Mouse (Mus musculus) midbrain, postnatal 0 days (tissue): ENCODE measurements at regions not wholly inside any gene's neighbourhood (a gene's known extent, or its start where the extent isn't known, plus 50 kb on each side); places are given as distances from the start of the nearest gene placed in this dataset.

Experiments used
- ATAC-seq: fragments of 200-750 bp; cut with Nextera tagmentation; 2 replicates; pipeline ENCODE4 v1.8.0; 2017; ENCODE audit warnings: moderate number of reproducible peaks, mild to moderate bottlenecking, moderate TSS enrichment, moderate library complexity; ENCODE audit not compliant: low FRiP score
- DNase-seq: peaks from one replicate; pipeline ENCODE4 v3.0.0-alpha.2; 2015; ENCODE audit warnings: low spot score
- H3K27ac ChIP-seq: fragments of 300-500 bp; sonication (generic); 2 replicates; pipeline ENCODE4 v1.5.1; 2014; ENCODE audit warnings: low read depth, mild to moderate bottlenecking, low read length, mixed read lengths
- H3K27me3 ChIP-seq: fragments of 300-500 bp; sonication (generic); 2 replicates; pipeline ENCODE4 v1.6.1; 2014; ENCODE audit warnings: low read length, control low read depth, mixed read lengths; ENCODE audit not compliant: insufficient read depth
- H3K36me3 ChIP-seq: fragments of 300-500 bp; sonication (generic); 2 replicates; pipeline ENCODE4 v1.6.1; 2014; ENCODE audit warnings: low read length, control low read depth, mixed read lengths; ENCODE audit not compliant: insufficient read depth
- H3K4me1 ChIP-seq: fragments of 300-500 bp; sonication (generic); 2 replicates; pipeline ENCODE4 v1.6.1; 2014; ENCODE audit warnings: mild to moderate bottlenecking, control low read depth, antibody characterized with exemption, low read length, mixed read lengths; ENCODE audit not compliant: insufficient read depth
- H3K4me2 ChIP-seq: fragments of 300-500 bp; sonication (generic); 2 replicates; pipeline ENCODE4 v1.6.1; 2014; ENCODE audit warnings: low read depth, mild to moderate bottlenecking, low read length, mixed read lengths; ENCODE audit not compliant: poor library complexity, severe bottlenecking
- H3K4me3 ChIP-seq: fragments of 300-500 bp; sonication (generic); 2 replicates; pipeline ENCODE4 v1.5.1; 2014; ENCODE audit warnings: low read depth, mild to moderate bottlenecking, low read length, moderate library complexity
- H3K9ac ChIP-seq: fragments of 300-500 bp; sonication (generic); replicated peaks from 2 replicates; pipeline ENCODE4 v1.6.1; 2014; ENCODE audit warnings: mild to moderate bottlenecking, low read length, moderate library complexity, mixed read lengths; ENCODE audit not compliant: poor library complexity, severe bottlenecking
- H3K9me3 ChIP-seq: fragments of 300-500 bp; sonication (generic); 2 replicates; pipeline ENCODE4 v1.6.1; 2016; ENCODE audit warnings: low read length, control low read depth
- CTCF ChIP-seq: IDR thresholded peaks from 2 replicates; pipeline ENCODE4 v1.5.1; 2016; ENCODE audit warnings: antibody characterized with exemption, mild to moderate bottlenecking
- WGBS: fragments of 180-500 bp; shearing (Covaris S2); extraction: QIAGEN DNeasy Blood & Tissue Kit; methylation state at CpG from one replicate; pipeline ENCODE4 v1.1.7; 2014; 5-methylcytosine and 5-hydroxymethylcytosine counted together

- TF ChIP-seq CTCF: no peak
- no peak for ATAC-seq
- H3K4me1 ChIP-seq: no peaks in the 10 kb centered on the region
- no peak for DNase-seq
- no peak overlapping the region for H3K4me3 ChIP-seq
- H3K27ac ChIP-seq: no peak overlapping the region
- no peak overlapping the region for H3K9ac ChIP-seq
- 0 out of 2 replicates have a peak, but pooled peaks cover 6% of the 10 kb centered on the region for H3K9me3 ChIP-seq
- WGBS: 96% methylated on average over 4 of the region's 4 CpGs
- no peaks in the 10 kb centered on the region for H3K27me3 ChIP-seq
- H3K36me3 ChIP-seq: no peaks in the 10 kb centered on the region
- H3K4me2 ChIP-seq: no peak overlapping the region
These were observed 130.6 kb upstream of the Nfe2l3 start for GRCm38 (mm10) chr6:51301831-51302230.

GRCm38 (mm10) chr6:51302240-51302639 is 130.2 kb upstream of the Nfe2l3 start:
- DNase-seq: no peak
- Histone ChIP-seq H3K27ac (no peak overlapping the region), H3K4me3 (no peak overlapping the region), H3K36me3 (no peaks in the 10 kb centered on the region), H3K9me3 (0 out of 2 replicates have a peak, but pooled peaks cover 6% of the 10 kb centered on the region), H3K4me1 (no peaks in the 10 kb centered on the region), H3K4me2 (no peak overlapping the region), H3K9ac (no peak overlapping the region), H3K27me3 (no peaks in the 10 kb centered on the region)
- ATAC-seq: no peak
- WGBS: 94% methylated on average over 7 of the region's 7 CpGs
- no peak for TF ChIP-seq CTCF

GRCm38 (mm10) chr6:51318341-51318740 is 114.1 kb upstream of the Nfe2l3 start:
- no peak overlapping the region for H3K27ac ChIP-seq
- H3K4me1 ChIP-seq: no peaks in the 10 kb centered on the region
- WGBS: 74% methylated on average over 2 of the region's 2 CpGs
- H3K27me3 ChIP-seq: no peaks in the 10 kb centered on the region
- no peak for TF ChIP-seq CTCF
- H3K9me3 ChIP-seq: no peaks in the 10 kb centered on the region
- no peak for ATAC-seq
- no peaks in the 10 kb centered on the region for H3K36me3 ChIP-seq
- no peak for DNase-seq
- H3K4me3 ChIP-seq: no peak overlapping the region
- H3K9ac ChIP-seq: no peak overlapping the region
- no peak overlapping the region for H3K4me2 ChIP-seq

GRCm38 (mm10) chr6:51320019-51320418 is 112.5 kb upstream of the Nfe2l3 start:
- no peak for ATAC-seq
- no peaks in the 10 kb centered on the region for H3K9me3 ChIP-seq
- H3K4me2 ChIP-seq: no peak overlapping the region
- H3K4me1 ChIP-seq: peaks cover 2% of the 10 kb centered on the region; the same call in 1 of the 2 replicates
- H3K27ac ChIP-seq: no peak overlapping the region
- DNase-seq: no peak
- H3K36me3 ChIP-seq: no peaks in the 10 kb centered on the region
- no peaks in the 10 kb centered on the region for H3K27me3 ChIP-seq
- TF ChIP-seq CTCF: no peak
- no peak overlapping the region for H3K4me3 ChIP-seq
- no peak overlapping the region for H3K9ac ChIP-seq
- whole genome bisulfite sequencing: 84% methylated on average over 1 of the region's 1 CpGs

- Histone ChIP-seq H3K4me3 (no peak overlapping the region), H3K9me3 (no peaks in the 10 kb centered on the region), H3K4me2 (no peak overlapping the region), H3K27ac (no peak overlapping the region), H3K27me3 (no peaks in the 10 kb centered on the region), H3K4me1 (peaks cover 2% of the 10 kb centered on the region; the same call in 1 of the 2 replicates), H3K36me3 (no peaks in the 10 kb centered on the region), H3K9ac (no peak overlapping the region)
- DNase-seq (no peak), ATAC-seq (no peak)
- WGBS: 53% methylated on average over 8 of the region's 8 CpGs
- no peak for TF ChIP-seq CTCF
These were observed 111.6 kb upstream of the Nfe2l3 start for GRCm38 (mm10) chr6:51320676-51321419.

- no peak overlapping the region for H3K4me2 ChIP-seq
- WGBS: 94% methylated on average over 2 of the region's 2 CpGs
- H3K4me3 ChIP-seq: no peak overlapping the region
- ATAC-seq (no peak), DNase-seq (no peak)
- no peak overlapping the region for H3K27ac ChIP-seq
- no peaks in the 10 kb centered on the region for H3K9me3 ChIP-seq
- peaks cover 2% of the 10 kb centered on the region; the same call in 1 of the 2 replicates for H3K4me1 ChIP-seq
- no peak overlapping the region for H3K9ac ChIP-seq
- no peaks in the 10 kb centered on the region for H3K27me3 ChIP-seq
- no peak for TF ChIP-seq CTCF
- no peaks in the 10 kb centered on the region for H3K36me3 ChIP-seq
These were observed 106.2 kb upstream of the Nfe2l3 start for GRCm38 (mm10) chr6:51326103-51326829.
